Comparison of ENCODE assay signal across 24 mouse cellular contexts in genomic region chr7:136216734-136217133, GRCm38 (mm10).
A peak's percentile ranks its signal among the peaks of the same experiment; 100 is the strongest.
DNase-seq lines count a peak whose midpoint lies in the region; ATAC-seq lines count a peak whose summit lies in the region.
"Had no signal": no experiment of that assay in that cellular context is flagged by ENCODE, and none has a peak within 500 bp of the region (broad histone marks: within the 10 kb centered on the region; RNA-seq: fewer than 3 reads in every experiment).

No protein-coding gene starts in this region.

- DNase-seq in heart, postnatal 10 days = peak; percentile 25 to 44
- no peak for DNase-seq in heart, adult 8-10 months (ENCODE audit: low spot score)
- peak; percentile 29 to 33 for DNase-seq in kidney, postnatal 36 days
- peak; percentile 69 for DNase-seq in adrenal gland, postnatal 14 days
- no peak for DNase-seq in cerebellum, adult 9-10 months
- DNase-seq: cerebellum, adult 2 months; cerebellum, postnatal 36 days; embryo, embryonic 11 days; left cerebral cortex, postnatal 4 days; liver; lung, postnatal 36 days; midbrain, embryonic 14.5 days; right cerebral cortex, adult 18-20 months; right cerebral cortex, postnatal 4 days; thymus, postnatal 14 days had no signal

- H3K4me3 ChIP-seq in kidney, embryonic 15.5 days (replicated peaks) = no peak overlapping the region
- H3K4me3 ChIP-seq: embryonic facial prominence, embryonic 13.5 days; erythroblast, embryonic 14.5 days; forebrain, embryonic 13.5 days; hindbrain, embryonic 12.5 days; liver, embryonic 15.5 days; lung, embryonic 15.5 days had no signal

- no peaks in the 10 kb centered on the region for H3K36me3 ChIP-seq in kidney, embryonic 15.5 days
- H3K36me3 ChIP-seq: embryonic facial prominence, embryonic 13.5 days; hindbrain, embryonic 12.5 days; liver, embryonic 15.5 days; lung, embryonic 15.5 days had no signal

- intact Hi-C loops in heart, postnatal 10 days (cut with DNase I) = no loop called here

- peaks cover 11% of the 10 kb centered on the region for H3K27me3 ChIP-seq in kidney, embryonic 15.5 days
- H3K27me3 ChIP-seq: hindbrain, embryonic 12.5 days; liver, embryonic 15.5 days; lung, embryonic 15.5 days had no signal

- no peak overlapping the region for H3K4me2 ChIP-seq in kidney, embryonic 15.5 days
- H3K4me2 ChIP-seq: embryonic facial prominence, embryonic 13.5 days; forebrain, embryonic 13.5 days; hindbrain, embryonic 12.5 days; liver, embryonic 15.5 days; lung, embryonic 15.5 days had no signal

- no peaks in the 10 kb centered on the region for H3K9me3 ChIP-seq in kidney, embryonic 15.5 days (replicated peaks)
- H3K9me3 ChIP-seq: embryonic facial prominence, embryonic 13.5 days; forebrain, embryonic 13.5 days; hindbrain, embryonic 12.5 days; liver, embryonic 15.5 days; lung, embryonic 15.5 days had no signal

- no peak overlapping the region for H3K9ac ChIP-seq in kidney, embryonic 15.5 days
- H3K9ac ChIP-seq: embryonic facial prominence, embryonic 13.5 days; forebrain, embryonic 13.5 days; hindbrain, embryonic 12.5 days; liver, embryonic 15.5 days; lung, embryonic 15.5 days had no signal

- H3K4me1 ChIP-seq in kidney, embryonic 15.5 days = peaks cover 46% of the 10 kb centered on the region
- H3K4me1 ChIP-seq: liver, embryonic 15.5 days; lung, embryonic 15.5 days had no signal

- no peak overlapping the region for H3K27ac ChIP-seq in kidney, embryonic 15.5 days
- H3K27ac ChIP-seq: embryonic facial prominence, embryonic 13.5 days; forebrain, embryonic 13.5 days; hindbrain, embryonic 12.5 days; liver, embryonic 15.5 days; lung, embryonic 15.5 days had no signal

- no peak for ATAC-seq in kidney, embryonic 15.5 days (replicated peaks; ENCODE audit: low FRiP score)
- ATAC-seq in cerebellum, adult (ENCODE audit: insufficient number of reproducible peaks, low FRiP score, low TSS enrichment) = no peak
- ATAC-seq: forebrain, embryonic 13.5 days; intestine, postnatal 0 days had no signal

Comparison
In these comparisons a context has a peak if more than half of its experiments do, and no peak if none do; other contexts are left out.
1. DNase-seq: peak in heart, postnatal 10 days (2 of 2), kidney, postnatal 36 days (2 of 2) and adrenal gland, postnatal 14 days (single experiment); none in heart, adult 8-10 months (single experiment) and cerebellum, adult 9-10 months (single experiment).